Mouse (Mus musculus) CH12.LX (cell line): ENCODE measurements around the gene Ccdc171. TPM values are rescaled to one million over a fixed set of nuclear protein-coding genes. Genes with fewer than 3 reads are reported as not detected.

Experiments used
- DNase-seq: peaks from one replicate; pipeline ENCODE4 v3.0.0-alpha.2; 2013; ENCODE audit errors: extremely low read depth
- H3K27ac ChIP-seq: 2 replicates; pipeline ENCODE4 v1.5.1; 2012; ENCODE audit warnings: low read depth, mild to moderate bottlenecking, control low read depth, moderate library complexity; ENCODE audit not compliant: insufficient read depth
- H3K27me3 ChIP-seq: replicated peaks from 2 replicates; pipeline ENCODE3; 2012; ENCODE audit warnings: inconsistent platforms
- H3K36me3 ChIP-seq, 2 experiments: replicated peaks in 1 of 2; 2 replicates each; pipeline versions ENCODE3 to v1.6.1; 2012; ENCODE audit warnings: inconsistent platforms in 1 of 2, low read length in 1 of 2, mild to moderate bottlenecking in 1 of 2, mixed read lengths in 1 of 2, moderate library complexity in 1 of 2; ENCODE audit not compliant: control insufficient read depth in 1 of 2, insufficient read depth in 1 of 2
- H3K4me1 ChIP-seq, 2 experiments: 2 replicates each; pipeline ENCODE4 v1.6.1; 2012; ENCODE audit warnings: inconsistent platforms in 1 of 2, moderate library complexity in 1 of 2; ENCODE audit not compliant: insufficient read depth in 2 of 2, control insufficient read depth in 1 of 2
- H3K4me2 ChIP-seq: 2 replicates; pipeline ENCODE4 v1.6.1; 2012; ENCODE audit warnings: low read depth, mild to moderate bottlenecking, control low read depth; ENCODE audit not compliant: poor library complexity, insufficient read depth, severe bottlenecking
- H3K4me3 ChIP-seq, 3 experiments: fragments of 150-350 bp in 1 of 3; sonication (generic) in 1 of 3; replicated peaks in 1 of 3; 2 replicates each; pipeline versions ENCODE3 to v1.5.1; 2011 to 2012; ENCODE audit warnings: low read depth in 2 of 3, low read length in 2 of 3, mild to moderate bottlenecking in 2 of 3, moderate library complexity in 2 of 3, control low read depth in 1 of 3, improper control_type of control experiment in 1 of 3, inconsistent platforms in 1 of 3, mixed read lengths in 1 of 3; ENCODE audit not compliant: poor library complexity in 1 of 3
- H3K79me2 ChIP-seq: replicated peaks from 2 replicates; pipeline ENCODE4 v1.6.1; 2012; ENCODE audit warnings: mild to moderate bottlenecking, moderate library complexity; ENCODE audit not compliant: control insufficient read depth, poor library complexity, insufficient read depth, severe bottlenecking; ENCODE audit errors: extremely low read depth
- H3K9ac ChIP-seq: 2 replicates; pipeline ENCODE4 v1.6.1; 2012; ENCODE audit warnings: low read depth, mild to moderate bottlenecking, control low read depth, moderate library complexity; ENCODE audit not compliant: insufficient read depth
- H3K9me3 ChIP-seq: replicated peaks from 2 replicates; pipeline ENCODE3; 2012; ENCODE audit warnings: low read length, inconsistent platforms, mixed read lengths
- BHLHE40 ChIP-seq: IDR thresholded peaks from 2 replicates; pipeline ENCODE4 v1.6.1; 2011; ENCODE audit warnings: mild to moderate bottlenecking, low read depth, low read length, improper control_type of control experiment
- CHD1 ChIP-seq: IDR thresholded peaks from 2 replicates; pipeline ENCODE4 v1.6.1; 2012; ENCODE audit warnings: low read depth, low read length, improper control_type of control experiment, inconsistent platforms
- CHD2 ChIP-seq: IDR thresholded peaks from 2 replicates; pipeline ENCODE4 v1.6.1; 2011; ENCODE audit warnings: low read length, improper control_type of control experiment
- CTCF ChIP-seq, 2 experiments: IDR thresholded peaks in 1 of 2; conservative IDR thresholded peaks in 1 of 2; 2 replicates each; pipeline ENCODE4 v1.5.1; 2011 to 2012; ENCODE audit warnings: low read depth in 2 of 2, low read length in 2 of 2, improper control_type of control experiment in 1 of 2, inconsistent platforms in 1 of 2, mild to moderate bottlenecking in 1 of 2, moderate library complexity in 1 of 2
- E2F4 ChIP-seq: IDR thresholded peaks from 2 replicates; pipeline ENCODE4 v1.6.1; 2011; ENCODE audit warnings: low read depth, low read length, improper control_type of control experiment; ENCODE audit not compliant: insufficient replicate concordance
- ELF1 ChIP-seq: IDR thresholded peaks from 2 replicates; pipeline ENCODE4 v1.6.1; 2014; ENCODE audit warnings: low read depth, mild to moderate bottlenecking, inconsistent platforms, low read length, improper control_type of control experiment
- EP300 ChIP-seq: IDR thresholded peaks from 2 replicates; pipeline ENCODE4 v1.6.1; 2011; ENCODE audit warnings: low read length, improper control_type of control experiment
- ETS1 ChIP-seq: conservative IDR thresholded peaks from 2 replicates; pipeline ENCODE4 v1.6.1; 2012; ENCODE audit warnings: low read depth, mild to moderate bottlenecking, inconsistent platforms, low read length, improper control_type of control experiment, moderate library complexity
- GABPA ChIP-seq: IDR thresholded peaks from 2 replicates; pipeline ENCODE4 v1.6.1; 2012; ENCODE audit warnings: low read depth, low read length, improper control_type of control experiment, inconsistent platforms; ENCODE audit not compliant: insufficient replicate concordance
- HCFC1 ChIP-seq: IDR thresholded peaks from 2 replicates; pipeline ENCODE4 v1.6.1; 2012; ENCODE audit warnings: low read depth, mild to moderate bottlenecking, inconsistent platforms, low read length, improper control_type of control experiment
- IRF4 ChIP-seq: IDR thresholded peaks from 2 replicates; pipeline ENCODE4 v1.6.1; 2014; ENCODE audit warnings: low read depth, mild to moderate bottlenecking, inconsistent platforms, low read length, improper control_type of control experiment
- JUN ChIP-seq: IDR thresholded peaks from 2 replicates; pipeline ENCODE4 v1.6.1; 2011; ENCODE audit warnings: low read depth, mild to moderate bottlenecking, low read length, improper control_type of control experiment, moderate library complexity; ENCODE audit not compliant: insufficient read depth
- JUND ChIP-seq: conservative IDR thresholded peaks from 2 replicates; pipeline ENCODE4 v1.6.1; 2011; ENCODE audit warnings: low read depth, low read length, improper control_type of control experiment
- KAT2A ChIP-seq: IDR thresholded peaks from 2 replicates; pipeline ENCODE4 v1.6.1; 2012; ENCODE audit warnings: low read length, improper control_type of control experiment, inconsistent platforms; ENCODE audit not compliant: insufficient replicate concordance
- MAFK ChIP-seq: IDR thresholded peaks from 2 replicates; pipeline ENCODE4 v1.6.1; 2011; ENCODE audit warnings: low read length, improper control_type of control experiment; ENCODE audit not compliant: insufficient replicate concordance
- MAX ChIP-seq: IDR thresholded peaks from 2 replicates; pipeline ENCODE4 v1.6.1; 2011; ENCODE audit warnings: low read length, improper control_type of control experiment
- MAZ ChIP-seq: IDR thresholded peaks from 2 replicates; pipeline ENCODE4 v1.6.1; 2012; ENCODE audit warnings: low read depth, mild to moderate bottlenecking, inconsistent platforms, low read length, improper control_type of control experiment, moderate library complexity
- MEF2A ChIP-seq: IDR thresholded peaks from 2 replicates; pipeline ENCODE4 v1.6.1; 2014; ENCODE audit warnings: low read depth, mild to moderate bottlenecking, inconsistent platforms, low read length, improper control_type of control experiment, borderline replicate concordance
- MXI1 ChIP-seq: IDR thresholded peaks from 2 replicates; pipeline ENCODE4 v1.6.1; 2011; ENCODE audit warnings: mild to moderate bottlenecking, low read depth, low read length, improper control_type of control experiment
- MYC ChIP-seq: IDR thresholded peaks from 2 replicates; pipeline ENCODE4 v1.6.1; 2011; ENCODE audit warnings: low read depth, mild to moderate bottlenecking, improper control_type of control experiment, low read length
- NELFE ChIP-seq: IDR thresholded peaks from 2 replicates; pipeline ENCODE4 v1.6.1; 2011; ENCODE audit warnings: low read depth, low read length, improper control_type of control experiment
- NRF1 ChIP-seq: IDR thresholded peaks from 2 replicates; pipeline ENCODE4 v1.6.1; 2014; ENCODE audit warnings: low read depth, mild to moderate bottlenecking, inconsistent platforms, low read length, improper control_type of control experiment, moderate library complexity
- PAX5 ChIP-seq: IDR thresholded peaks from 2 replicates; pipeline ENCODE4 v1.6.1; 2012; ENCODE audit warnings: low read length, inconsistent platforms, mixed read lengths
- POLR2A ChIP-seq: IDR thresholded peaks from 2 replicates; pipeline ENCODE4 v1.6.1; 2011; ENCODE audit warnings: low read depth, mild to moderate bottlenecking, improper control_type of control experiment, low read length
- POLR2AphosphoS2 ChIP-seq: IDR thresholded peaks from 2 replicates; pipeline ENCODE4 v1.6.1; 2011; ENCODE audit warnings: low read depth, low read length, improper control_type of control experiment
- RAD21 ChIP-seq: IDR thresholded peaks from 2 replicates; pipeline ENCODE4 v1.6.1; 2011; ENCODE audit warnings: low read depth, mild to moderate bottlenecking, low read length, improper control_type of control experiment, moderate library complexity
- RCOR1 ChIP-seq: conservative IDR thresholded peaks from 2 replicates; pipeline ENCODE4 v1.6.1; 2012; ENCODE audit warnings: low read depth, mild to moderate bottlenecking, inconsistent platforms, low read length, improper control_type of control experiment
- SIN3A ChIP-seq: IDR thresholded peaks from 2 replicates; pipeline ENCODE4 v1.6.1; 2012; ENCODE audit warnings: low read length, improper control_type of control experiment, inconsistent platforms
- SMC3 ChIP-seq: IDR thresholded peaks from 2 replicates; pipeline ENCODE4 v1.6.1; 2011; ENCODE audit warnings: low read depth, low read length, improper control_type of control experiment
- TBP ChIP-seq: conservative IDR thresholded peaks from 2 replicates; pipeline ENCODE4 v1.6.1; 2011; ENCODE audit warnings: low read depth, low read length, improper control_type of control experiment
- TCF12 ChIP-seq: IDR thresholded peaks from 2 replicates; pipeline ENCODE4 v1.6.1; 2014; ENCODE audit warnings: low read depth, mild to moderate bottlenecking, inconsistent platforms, low read length, improper control_type of control experiment
- UBTF ChIP-seq: IDR thresholded peaks from 2 replicates; pipeline ENCODE4 v1.6.1; 2012; ENCODE audit warnings: low read depth, mild to moderate bottlenecking, inconsistent platforms, low read length, improper control_type of control experiment, moderate library complexity
- USF1 ChIP-seq: IDR thresholded peaks from 2 replicates; pipeline ENCODE4 v1.6.1; 2014; ENCODE audit warnings: low read depth, mild to moderate bottlenecking, inconsistent platforms, low read length, improper control_type of control experiment
- USF2 ChIP-seq: conservative IDR thresholded peaks from 2 replicates; pipeline ENCODE4 v1.6.1; 2011; ENCODE audit warnings: low read depth, low read length, improper control_type of control experiment
- ZC3H11A ChIP-seq: IDR thresholded peaks from 2 replicates; pipeline ENCODE4 v1.6.1; 2012; ENCODE audit warnings: low read depth, mild to moderate bottlenecking, inconsistent platforms, low read length, improper control_type of control experiment
- ZKSCAN1 ChIP-seq: IDR thresholded peaks from 2 replicates; pipeline ENCODE4 v1.6.1; 2012; ENCODE audit warnings: low read depth, inconsistent platforms, low read length, improper control_type of control experiment, borderline replicate concordance
- ZMIZ1 ChIP-seq: IDR thresholded peaks from 2 replicates; pipeline ENCODE4 v1.6.1; 2012; ENCODE audit warnings: low read depth, mild to moderate bottlenecking, inconsistent platforms, low read length, improper control_type of control experiment
- ZNF384 ChIP-seq: IDR thresholded peaks from 2 replicates; pipeline ENCODE4 v1.6.1; 2012; ENCODE audit warnings: low read depth, low read length, improper control_type of control experiment, inconsistent platforms
- dilution Hi-C: fragments of 300-500 bp; cut with MboI; formaldehyde crosslinking; loops from 2 replicates; pipeline ENCODE4 v1.14.3; 2020; ENCODE audit warnings: low sequenced_read_pairs; ENCODE audit not compliant: extremely low pct_unique_long_range_greater_than_20kb, extremely low pct_ligation_motif_present
- in situ Hi-C: fragments of 300-500 bp; cut with MboI; formaldehyde crosslinking; loops from 3 replicates; pipeline ENCODE4 v1.14.3; 2019; ENCODE audit warnings: low sequenced_read_pairs, low pct_ligation_motif_present, low pct_unique_long_range_greater_than_20kb, mixed read lengths
- polyA plus RNA-seq: library from polyadenylated mRNA; unstranded; fragments of >175 nt; gene quantifications from 2 replicates; pipeline ENCODE4 v1.2.1, GENCODE M21; 2012; ENCODE audit warnings: low read depth; ENCODE audit not compliant: insufficient read length
- total RNA-seq, 2 experiments: library from RNA; depleted of rRNA; stranded (reverse); fragments of 300-350 nt in 1 of 2; fragments of >200 nt in 1 of 2; gene quantifications; 2 replicates each; pipeline ENCODE4 v1.2.3; 2012 to 2014

Ccdc171 gene
- total and polyA plus RNA-seq, 3 experiments: 0.93 to 2.2 (median 1.5) TPM

GRCm38 (mm10) chr4:83514976-83515669, 10.2 kb upstream of the Ccdc171 start:
- dilution Hi-C loops: no loop called here
- Histone ChIP-seq H3K4me3 (no peak overlapping the region), H3K9ac (no peak overlapping the region), H3K4me2 (peak overlapping the region; percentile 31), H3K79me2 (no peaks in the 10 kb centered on the region), H3K27me3 (no peaks in the 10 kb centered on the region), H3K36me3 (no peaks in the 10 kb centered on the region), H3K4me1 (peaks cover 5 to 35% of the 10 kb centered on the region in 2 experiments), H3K27ac (no peak overlapping the region)
- in situ Hi-C loops: loop anchor here (25.0 kb wide), 1 partner anchor 203 kb away; the partner anchor contains the start of gene Ttc39b
- peak; percentile 47; the same call in 1 of the 2 replicates for TF ChIP-seq MAX
- TF ChIP-seq E2F4: no peak
- TF ChIP-seq POLR2A: no peak
- no peak for TF ChIP-seq MAFK
- TF ChIP-seq ZC3H11A: peak; percentile 56
- TF ChIP-seq RAD21: peak; percentile 94
- TF ChIP-seq MXI1: peak; percentile 64; the same call in 1 of the 2 replicates
- peak; percentile 78 for TF ChIP-seq MYC
- no peak for TF ChIP-seq CHD1
- TF ChIP-seq HCFC1: peak; percentile 27; the same call in 1 of the 2 replicates
- TF ChIP-seq ZNF384: peak; percentile 54; the same call in 1 of the 2 replicates
- TF ChIP-seq CTCF (conservative IDR thresholded peaks at IDR 0.05 in 1 of 2, IDR thresholded peaks at IDR 0.05 in 1 of 2; ENCODE audit: low read depth in 2 of 2, low read length in 2 of 2): peak in 1 of 2 experiments; percentile 93; a peak in 2 of 4 replicates
- TF ChIP-seq NELFE: no peak; the same call in 1 of the 2 replicates
- peak; percentile 57; the same call in 1 of the 2 replicates for TF ChIP-seq ELF1
- TF ChIP-seq ETS1: peak; percentile 30; the same call in 1 of the 2 replicates
- TF ChIP-seq JUN: no peak
- peak; percentile 64; the same call in 1 of the 2 replicates for TF ChIP-seq MEF2A
- TF ChIP-seq USF1: no peak
- TF ChIP-seq BHLHE40: peak; percentile 86
- TF ChIP-seq MAZ: no peak
- 0 out of 2 replicates have a peak, but pooled peaks have one; percentile 39 for TF ChIP-seq TCF12
- TF ChIP-seq NRF1: peak; percentile 62; the same call in 1 of the 2 replicates
- TF ChIP-seq ZMIZ1: no peak
- TF ChIP-seq CHD2: no peak
- TF ChIP-seq EP300: no peak
- TF ChIP-seq IRF4: peak; percentile 55; the same call in 1 of the 2 replicates
- TF ChIP-seq JUND: no peak
- TF ChIP-seq ZKSCAN1: no peak
- TF ChIP-seq UBTF: no peak
- TF ChIP-seq PAX5: no peak
- TF ChIP-seq TBP: no peak
- TF ChIP-seq SIN3A: peak; percentile 61
- TF ChIP-seq POLR2AphosphoS2: no peak
- TF ChIP-seq SMC3: peak; percentile 92
- no peak for TF ChIP-seq GABPA
- TF ChIP-seq RCOR1: no peak
- TF ChIP-seq USF2: no peak
- TF ChIP-seq KAT2A: no peak
- TF ChIP-seq, all 38 proteins: peak for 17
- DNase-seq: peak; percentile 64
- H3K9me3 ChIP-seq: no peaks in the 10 kb centered on the region
